Mouse (Mus musculus) skeletal muscle tissue, adult 2 months (tissue): ENCODE results near the gene Cytl1.

Source experiments
- DNase-seq: peaks from one replicate; pipeline ENCODE4 v3.0.0-alpha.2; 2012; ENCODE audit warnings: low read depth, low spot score

Gene Cytl1

DNA sequence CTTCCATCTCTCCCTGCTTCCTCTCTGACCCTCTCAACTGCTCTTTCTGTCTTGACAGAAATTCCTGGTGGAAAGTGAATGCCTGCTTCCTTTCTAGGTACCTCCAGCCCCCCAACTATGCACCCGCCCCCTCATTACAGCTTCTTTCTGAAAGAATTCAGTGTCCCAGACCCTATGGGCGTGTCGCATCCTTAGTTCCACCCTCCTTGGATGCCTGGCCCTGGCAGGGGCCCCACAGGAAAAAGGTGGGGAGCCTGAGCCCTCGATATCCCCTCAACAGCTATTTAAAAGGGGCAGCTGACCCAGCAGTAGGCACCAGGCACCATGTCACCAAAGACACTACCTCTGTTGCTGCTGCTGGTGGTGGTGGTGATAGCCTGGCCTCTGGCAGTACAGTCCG, at the start of gene Cytl1:
Cytl1 (plus strand) TSS at position 296 of the 400 bp plus-strand sequence.
- DNase-seq: no peak

DNA sequence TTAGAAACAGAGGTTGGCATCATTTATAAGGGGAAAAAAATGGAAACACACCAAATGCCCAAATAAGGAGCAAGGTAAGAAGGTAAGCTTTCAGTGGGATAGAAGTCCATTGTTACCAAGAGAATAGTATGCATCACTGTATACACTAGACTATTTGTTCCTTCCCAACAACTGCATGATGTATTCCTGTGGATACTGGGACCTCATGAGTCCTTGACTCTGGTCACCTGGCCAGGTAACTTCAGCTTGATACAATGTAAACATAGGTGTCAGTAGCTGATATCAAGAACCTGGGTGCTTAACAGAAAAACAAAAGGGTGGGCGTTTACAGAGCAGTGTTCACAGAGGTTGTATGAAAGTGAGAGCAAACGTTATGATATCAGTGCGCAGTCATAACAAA, 42.6 kb upstream of the Cytl1 start:
- no peak for DNase-seq

DNA sequence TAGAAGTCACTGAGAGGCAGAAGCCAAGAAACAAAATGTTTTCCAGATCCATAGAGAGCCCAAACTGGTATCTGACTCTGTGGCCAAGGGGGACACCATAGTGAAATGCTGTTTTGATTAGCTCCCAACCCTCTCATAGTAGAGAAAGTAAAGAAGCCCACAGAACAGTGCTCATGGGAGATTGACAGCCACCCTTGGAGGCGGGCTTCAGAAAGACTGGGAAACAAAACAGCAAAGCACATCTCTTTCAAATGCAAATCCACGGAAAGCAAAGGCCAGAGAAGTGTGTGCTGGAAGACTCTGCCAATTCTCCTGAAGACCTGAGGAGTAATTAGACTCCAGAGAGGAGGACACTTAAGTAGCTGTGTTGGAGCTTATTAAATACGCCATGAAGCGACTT, 39.5 kb upstream of the Cytl1 start:
- DNase-seq: no peak

DNA sequence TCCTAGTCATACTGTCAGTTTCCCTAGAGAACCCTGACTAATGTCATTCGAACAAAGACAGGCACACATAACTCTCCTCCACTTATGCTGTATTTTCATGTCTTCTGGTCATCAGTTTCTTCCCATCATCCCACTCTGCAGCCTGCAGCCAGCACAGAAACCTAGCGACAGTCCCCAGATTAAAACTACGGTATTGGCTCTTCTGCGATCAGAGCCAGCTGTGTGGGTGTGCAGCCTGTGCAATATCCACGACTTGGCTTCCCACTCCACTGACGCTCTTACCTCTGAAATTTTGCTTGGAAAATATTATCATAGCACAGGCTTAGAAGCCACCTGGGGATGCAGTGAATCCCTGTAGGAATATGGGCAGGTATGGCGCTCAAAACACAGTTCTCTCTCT, 38.0 kb upstream of the Cytl1 start:
- DNase-seq: no peak

DNA sequence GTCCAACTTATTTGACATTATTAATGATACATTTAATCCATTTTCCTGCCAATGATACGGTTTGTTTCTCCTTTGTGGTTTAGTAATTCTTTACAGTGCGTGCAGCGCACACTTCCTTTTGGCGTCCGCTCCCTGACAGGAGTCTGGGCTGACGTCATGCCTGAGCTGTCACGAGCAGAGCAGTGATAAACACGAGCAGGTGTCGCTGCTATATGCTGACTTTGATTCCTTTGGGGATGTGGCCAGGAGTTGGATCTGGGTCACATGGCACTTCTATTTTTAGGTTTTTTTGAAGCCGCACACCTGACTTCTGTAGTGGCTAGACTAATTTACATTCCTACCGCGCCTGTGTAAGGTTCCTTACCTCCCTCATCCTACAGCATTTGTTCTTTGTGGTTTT, 35.6 kb upstream of the Cytl1 start:
- DNase-seq: peak; percentile 18

DNA sequence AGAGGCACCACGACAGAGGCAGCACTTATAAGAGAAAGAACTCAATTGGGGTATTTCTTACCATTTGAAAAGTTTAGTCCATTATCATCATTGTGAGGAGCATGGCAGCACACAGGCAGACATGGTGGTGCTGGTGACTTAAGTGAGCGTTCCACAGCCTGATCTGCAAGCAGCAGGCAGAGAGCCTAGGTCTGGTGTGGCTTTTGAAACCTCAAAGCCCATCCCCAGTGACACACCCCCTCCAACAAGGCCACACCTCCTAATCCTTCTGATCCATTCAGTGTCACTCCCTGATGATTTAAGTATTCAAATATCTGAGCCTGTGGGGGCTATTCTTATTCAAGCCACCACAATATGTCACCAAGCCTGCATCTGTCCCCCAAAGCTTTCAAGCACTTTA, 30.4 kb upstream of the Cytl1 start:
- no peak for DNase-seq

DNA sequence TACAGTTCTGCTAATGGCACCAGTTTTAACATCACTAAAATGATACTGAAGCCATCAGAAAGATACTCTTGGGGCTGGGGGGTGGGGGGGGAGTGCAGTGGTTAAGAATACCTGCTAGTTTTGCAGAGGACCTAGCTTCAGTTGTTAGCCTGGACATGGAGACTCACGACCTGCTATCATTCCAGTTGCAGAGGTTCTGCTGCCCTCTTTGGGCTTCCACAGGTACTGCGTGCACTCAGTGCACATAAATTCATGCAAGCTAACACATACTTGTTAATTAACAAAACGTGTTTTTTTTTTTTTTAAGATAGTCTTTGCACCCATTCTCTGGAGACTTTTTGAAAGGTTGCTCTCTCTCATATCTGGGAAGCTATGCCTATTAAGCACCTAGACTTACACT, 27.2 kb upstream of the Cytl1 start:
- no peak for DNase-seq

DNA sequence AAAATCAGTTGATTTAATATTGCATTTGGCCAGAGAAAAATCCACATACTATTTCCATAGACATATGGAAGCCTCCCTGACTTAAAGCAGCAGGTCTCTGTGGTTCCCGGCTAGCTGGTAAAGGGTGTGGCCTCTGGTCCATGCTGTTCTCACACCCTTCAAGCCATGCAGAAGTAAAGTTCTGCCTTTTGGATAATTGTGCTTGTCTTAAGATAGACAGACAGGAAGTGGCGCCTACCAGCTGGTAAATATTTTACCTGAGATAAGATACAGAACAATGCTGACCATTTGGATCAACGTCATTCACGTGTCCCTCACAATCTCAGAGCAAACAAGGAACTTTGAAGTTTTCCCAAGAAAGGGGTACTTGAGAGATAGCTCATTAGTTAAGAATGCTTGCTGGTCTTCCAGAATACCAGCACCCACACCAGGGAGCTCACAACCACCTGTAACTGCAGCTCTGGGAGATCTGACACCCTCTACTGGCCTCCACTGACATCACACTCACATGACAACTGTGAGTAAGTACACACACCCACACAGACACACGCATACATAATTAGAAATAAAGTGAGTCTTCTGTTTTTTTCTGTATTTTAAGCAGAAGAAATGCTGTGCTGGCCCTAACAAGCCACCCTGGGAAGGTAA, 25.9 kb upstream of the Cytl1 start:
- no peak for DNase-seq

DNA sequence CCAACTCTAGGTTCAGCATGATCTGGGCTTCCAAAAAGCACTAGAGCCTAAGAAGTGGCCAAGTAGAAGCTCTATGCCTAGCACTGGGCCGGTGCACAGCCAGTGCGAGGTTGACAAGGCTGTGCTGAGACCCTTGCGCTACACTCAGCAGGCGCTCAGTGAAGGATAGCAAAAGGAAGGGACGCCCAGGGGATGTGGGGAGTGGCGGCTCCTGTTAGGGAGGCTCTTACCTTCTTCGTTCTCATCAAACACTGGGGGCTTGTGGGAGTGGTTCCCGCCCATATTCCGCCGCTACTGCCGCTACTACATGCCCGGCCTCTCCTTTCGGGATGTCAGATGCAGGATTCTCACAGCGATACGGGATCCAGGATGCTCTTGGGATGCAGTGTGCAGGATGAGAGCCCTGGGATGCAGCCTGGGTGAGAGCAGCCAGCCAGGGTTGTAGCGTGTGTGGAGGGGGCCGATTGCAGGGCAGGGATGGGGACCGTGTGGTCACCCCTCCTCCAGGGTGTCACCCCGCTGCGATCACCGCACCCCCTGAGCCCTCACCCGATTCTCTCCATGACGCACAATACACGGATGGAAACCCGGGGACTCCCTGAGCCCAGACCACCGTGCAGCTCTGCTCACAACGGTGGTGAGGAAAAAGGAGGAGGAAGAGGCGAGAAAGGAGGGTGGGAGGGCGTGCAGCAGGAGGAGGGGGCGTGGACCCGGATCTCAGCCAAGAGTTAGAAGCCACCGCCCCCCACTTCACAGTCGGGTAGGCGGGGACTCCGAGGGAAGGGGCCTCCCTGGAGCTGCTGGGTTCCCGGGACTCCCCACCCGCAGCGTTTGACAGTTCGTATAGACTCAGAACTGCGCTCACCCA, 18.6 kb upstream of the Cytl1 start, which contains the start of gene Stk32b:
Stk32b (minus strand) TSS at position 667 of the 868 bp plus-strand sequence.
- DNase-seq: no peak

DNA sequence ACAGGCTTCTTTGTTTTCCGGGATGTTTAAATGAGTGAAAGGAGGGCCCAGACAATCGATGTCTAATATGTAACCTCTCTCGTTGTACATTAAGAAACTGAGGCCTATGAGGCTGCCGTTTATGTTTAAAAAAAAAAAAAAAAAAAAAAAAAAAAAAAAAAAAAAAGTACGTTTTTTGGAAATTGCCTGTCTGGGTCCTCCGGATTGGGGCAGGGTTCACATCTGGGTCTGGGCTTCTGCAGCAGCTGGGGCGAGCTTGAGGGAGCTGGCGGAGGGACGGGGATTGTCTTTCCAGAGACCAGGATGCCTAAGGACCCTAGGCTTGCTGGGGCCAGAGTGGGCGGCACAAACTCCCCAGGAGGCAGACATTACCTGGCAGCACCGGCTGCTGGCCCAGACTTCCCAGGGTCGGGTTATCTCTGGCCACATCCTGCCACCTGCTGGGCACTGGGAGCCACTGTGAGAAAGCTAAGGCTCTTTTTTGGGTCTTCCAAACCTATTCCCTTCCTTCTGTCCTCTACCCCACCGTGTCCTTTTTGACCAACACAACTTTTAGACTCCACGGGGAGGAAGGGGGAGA, 17.8 kb upstream of the Cytl1 start:
- DNase-seq: no peak

DNA sequence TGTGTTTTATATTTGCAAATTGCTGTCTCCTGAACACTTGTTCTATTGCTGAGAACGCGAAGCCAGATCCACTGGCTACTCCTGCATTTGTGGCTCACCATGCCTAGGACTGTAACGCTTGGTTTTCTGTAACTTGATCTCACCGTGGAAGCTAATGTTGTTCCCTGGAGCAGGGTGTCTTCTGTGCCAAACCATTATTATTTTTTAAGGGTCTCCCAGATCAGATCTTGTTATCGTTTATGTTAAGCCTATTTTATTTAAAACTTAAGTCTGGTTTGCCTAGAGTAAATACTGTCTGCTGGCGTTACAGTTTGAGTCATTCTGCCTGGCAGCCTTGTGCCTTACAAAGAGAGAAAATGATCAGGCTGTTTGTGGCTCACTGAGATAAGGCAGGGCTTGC, 14.6 kb upstream of the Cytl1 start:
- no peak for DNase-seq

DNA sequence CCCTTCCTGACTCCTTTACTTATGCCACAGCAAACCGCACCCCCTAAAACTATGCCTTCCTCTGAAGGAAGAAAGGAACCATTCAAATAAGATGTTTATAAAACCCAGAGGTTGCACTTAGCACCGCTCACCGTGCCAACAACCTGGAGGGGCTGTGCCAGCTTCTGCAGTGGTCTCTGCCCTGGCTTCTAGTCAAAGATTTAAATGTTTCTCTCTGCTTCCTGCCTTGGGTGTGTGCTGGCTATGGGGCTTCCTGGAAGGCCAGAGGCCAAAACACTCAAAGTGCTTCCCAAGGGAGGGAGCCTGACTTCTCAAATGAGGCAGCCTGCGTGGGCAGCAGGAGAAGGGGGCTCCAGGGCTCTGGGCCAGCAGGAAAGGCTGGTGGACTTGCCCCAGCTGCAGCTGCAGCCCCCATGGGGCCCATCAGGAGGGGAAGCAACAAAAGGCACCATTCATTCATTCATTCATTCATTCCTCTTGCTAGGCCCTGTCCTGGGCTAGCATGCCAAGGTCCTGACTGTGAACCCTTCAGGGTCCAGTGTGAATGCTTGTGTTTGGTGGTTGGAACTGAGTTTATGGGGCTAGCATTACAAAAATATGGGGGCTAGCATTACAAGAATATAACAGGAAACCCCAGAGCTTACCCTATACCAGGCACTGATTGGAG, 10.0 kb upstream of the Cytl1 start:
- DNase-seq: no peak

DNA sequence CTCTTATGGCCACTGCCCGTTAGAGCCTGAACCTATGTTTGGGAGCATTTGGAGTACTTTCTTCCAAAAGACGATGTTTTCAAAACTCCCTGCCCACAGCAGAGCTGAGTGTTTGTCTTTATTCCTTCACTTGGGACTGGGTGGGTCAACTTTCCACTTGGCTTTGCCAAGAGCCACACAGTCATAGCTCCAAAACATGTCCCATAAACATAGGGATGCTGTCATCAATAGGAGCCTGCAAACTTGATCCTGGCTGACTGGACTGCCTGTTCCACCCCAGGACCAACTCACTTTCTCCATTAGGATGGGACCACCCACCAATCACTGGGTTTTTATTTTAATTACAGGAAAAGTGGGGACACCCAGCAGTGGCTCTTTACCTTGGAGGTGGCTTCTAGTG, 4.5 kb upstream of the Cytl1 start:
- DNase-seq: peak; percentile 67

DNA sequence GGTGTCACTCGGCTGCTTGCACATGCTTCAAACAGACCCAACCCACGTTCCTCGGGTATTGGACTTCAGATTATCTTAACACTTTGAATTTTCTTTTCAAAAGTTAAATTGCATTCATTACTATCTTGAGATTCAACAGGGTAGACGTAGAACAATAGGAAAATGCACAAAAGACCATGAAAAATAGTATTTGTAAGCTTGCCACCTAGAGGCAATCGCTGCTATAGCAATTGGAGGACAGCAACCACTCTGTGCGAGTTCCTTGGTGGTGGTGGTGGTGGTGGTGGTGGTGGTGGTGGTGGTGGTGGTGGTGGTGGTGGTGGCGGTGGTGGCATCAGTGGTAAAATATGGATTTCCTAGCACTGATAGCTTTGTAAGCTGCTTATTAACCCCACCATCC, 894 bp downstream of the Cytl1 start:
- no peak for DNase-seq

DNA sequence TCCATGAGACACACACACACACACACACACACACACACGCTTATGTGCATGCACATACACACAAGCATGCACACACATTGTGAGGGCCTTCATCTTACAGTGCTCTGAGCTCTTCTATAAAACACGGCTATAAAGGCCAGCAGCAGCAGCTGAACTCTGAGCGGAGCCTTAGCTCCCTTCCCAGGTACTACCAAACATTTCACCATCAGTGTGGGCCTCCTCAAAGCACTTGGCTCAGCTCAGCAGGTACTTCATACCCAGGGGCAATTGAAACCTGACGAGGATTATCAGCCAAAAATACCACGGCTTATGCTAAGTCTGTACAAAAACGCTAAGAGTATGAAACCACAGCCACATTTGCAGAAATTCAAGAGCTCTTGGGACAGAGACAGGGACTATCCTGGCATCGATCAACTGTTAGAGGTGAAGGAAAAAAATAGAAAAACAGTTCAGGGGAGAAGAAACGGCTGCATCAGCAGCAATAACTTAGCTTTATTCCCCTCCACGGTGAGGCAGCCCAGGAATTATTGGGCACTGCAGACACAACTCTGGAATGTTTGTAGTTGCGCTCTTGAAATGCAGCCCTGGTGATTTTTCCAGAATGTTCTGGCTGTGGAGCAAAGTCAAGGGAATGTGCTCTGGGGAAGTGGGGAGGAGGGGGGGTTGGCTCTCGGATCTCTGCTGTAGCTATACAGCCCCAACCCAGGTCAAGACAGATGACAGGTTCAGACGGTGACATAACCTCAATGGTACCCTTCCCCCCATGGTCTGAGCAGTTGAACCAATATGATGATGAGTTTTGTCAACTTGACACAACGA, 8.8 kb downstream of the Cytl1 start:
- no peak for DNase-seq

DNA sequence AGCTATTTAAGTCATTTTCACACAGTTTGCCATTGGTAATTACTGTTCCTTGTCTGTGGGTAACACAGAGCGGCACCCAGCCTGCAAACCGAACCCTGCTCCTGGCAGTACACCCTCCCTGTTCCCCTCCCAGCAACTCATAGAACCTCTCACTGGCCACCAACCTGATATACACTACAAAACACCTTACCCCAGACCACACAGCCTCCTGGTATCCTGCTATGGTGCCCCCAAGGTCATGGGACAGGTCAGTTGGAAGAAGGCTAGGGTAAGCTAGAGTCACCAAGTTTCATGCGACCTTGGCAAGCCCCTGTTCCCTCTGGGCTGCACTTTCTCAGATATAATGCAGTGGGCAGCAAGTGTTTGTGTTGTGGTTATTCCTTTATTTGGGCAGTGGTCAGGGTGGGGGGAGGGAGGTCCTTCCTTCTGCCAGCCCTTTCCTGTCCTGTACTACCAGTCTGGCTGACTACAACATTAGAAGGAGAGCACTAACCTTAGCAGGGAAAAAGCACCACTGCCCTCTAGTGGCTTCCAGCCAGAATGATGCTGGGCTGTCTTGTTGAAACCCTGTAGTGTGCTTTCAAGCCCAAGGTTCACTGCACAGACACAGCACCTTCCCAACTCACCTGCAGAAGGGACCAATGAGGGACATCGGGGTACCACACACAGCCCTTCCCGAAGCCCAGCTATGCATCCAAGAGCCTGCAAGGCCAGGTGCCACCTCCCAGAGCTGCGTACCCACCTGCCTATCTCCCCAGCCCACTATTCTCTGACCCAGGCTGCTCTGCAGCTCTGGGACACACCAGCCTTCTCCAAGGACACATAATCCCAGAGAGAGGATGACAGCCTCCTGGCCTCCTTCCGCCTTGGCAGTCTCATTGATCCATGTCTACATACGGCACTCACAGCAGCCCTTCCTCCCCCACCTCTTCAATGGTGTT, 17.0 kb downstream of the Cytl1 start:
- DNase-seq: peak; percentile 43

DNA sequence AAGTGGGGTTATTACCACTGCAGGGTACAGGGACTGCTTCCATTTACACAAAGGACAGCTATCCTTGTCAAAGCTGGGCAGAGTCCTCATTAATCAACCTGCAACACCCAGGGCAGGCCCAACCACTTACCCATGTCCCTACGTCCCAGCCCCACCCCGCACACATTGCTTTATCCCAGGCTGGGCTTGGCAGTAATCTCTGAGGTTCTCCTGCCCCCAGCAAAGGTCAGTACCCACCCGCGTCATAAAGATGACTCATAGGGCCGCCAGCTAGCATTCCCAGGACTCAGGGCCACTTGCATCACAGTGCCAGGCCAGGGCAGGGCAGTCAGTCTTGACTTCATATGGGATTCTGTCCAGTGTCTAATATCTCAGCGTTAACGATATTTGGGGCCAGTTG, 18.0 kb downstream of the Cytl1 start:
- no peak for DNase-seq

DNA sequence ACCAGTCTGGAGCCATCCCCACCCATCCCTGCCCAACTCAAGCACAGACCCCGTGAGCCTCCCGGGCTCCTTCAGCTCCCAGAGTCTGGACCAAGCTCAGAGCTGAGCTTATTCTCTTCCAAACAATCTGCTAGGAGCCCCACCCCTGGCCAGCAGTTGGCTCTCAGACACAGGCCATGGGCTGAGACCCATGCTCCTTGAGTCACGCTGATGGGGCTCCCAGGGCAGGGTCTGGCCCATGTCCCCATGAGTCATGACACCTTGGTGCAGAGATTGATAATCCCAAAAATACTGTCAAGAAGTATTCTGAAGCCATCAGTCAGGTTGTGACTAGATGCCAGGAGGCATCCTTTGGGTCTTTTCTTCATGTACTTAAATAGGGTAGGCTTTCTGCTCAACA, 26.7 kb downstream of the Cytl1 start:
- peak; percentile 66 for DNase-seq

DNA sequence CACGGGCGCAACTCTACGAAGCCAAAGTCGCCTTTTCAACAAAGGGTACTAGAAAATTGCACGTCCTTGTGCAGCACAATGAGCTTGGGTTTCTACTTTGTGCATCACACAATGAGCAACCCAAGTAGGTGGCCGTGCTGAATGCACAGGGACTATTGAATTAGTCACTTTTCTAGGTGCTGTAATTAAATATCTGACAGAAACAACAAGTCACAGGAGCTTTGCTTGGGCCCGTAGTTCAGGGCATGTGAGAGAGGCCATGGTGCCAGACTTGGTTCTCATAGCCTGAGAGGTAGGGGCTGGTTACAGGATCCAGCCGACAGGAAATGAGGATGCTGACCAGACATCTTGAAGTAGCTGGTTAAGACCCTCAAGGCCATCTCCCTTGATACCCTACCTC, 30.5 kb downstream of the Cytl1 start:
- no peak for DNase-seq

DNA sequence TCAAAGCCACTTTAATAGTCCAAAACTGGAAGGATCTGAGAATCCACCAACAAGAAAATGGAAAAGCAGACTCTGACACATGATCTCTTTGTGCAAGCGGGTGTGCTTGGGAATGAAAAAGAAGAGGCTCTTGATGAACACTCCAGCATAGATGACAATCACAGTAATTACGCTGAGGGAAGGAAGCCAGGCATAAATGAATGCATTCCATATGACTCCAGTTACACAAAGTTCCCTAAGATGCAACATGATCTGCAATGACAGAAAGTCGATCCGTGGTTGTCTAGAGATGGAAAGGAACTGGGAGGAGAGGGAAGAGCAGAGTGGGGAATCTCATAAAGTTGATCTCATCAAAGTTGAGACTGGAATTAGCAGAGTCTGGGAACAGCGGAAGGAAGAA, 31.9 kb downstream of the Cytl1 start:
- no peak for DNase-seq
